Mouse (Mus musculus) stomach, embryonic 15.5 days (tissue): ENCODE results near the gene Hamp. TPM values are rescaled to one million over a fixed set of nuclear protein-coding genes. Genes with fewer than 3 reads are reported as not detected.
A peak's percentile ranks its signal among the peaks of the same experiment; 100 is the strongest.
"Not testable (repeated sequence)": the region's sequence is repeated elsewhere in the genome, so short reads cannot be mapped to it uniquely, and the experiment has no call there.

ENCODE experiments used
- ATAC-seq: fragments of 200-750 bp; cut with Nextera tagmentation; 2 replicates; pipeline ENCODE4 v1.8.0; 2017; ENCODE audit warnings: low read depth, moderate number of reproducible peaks, moderate TSS enrichment; ENCODE audit not compliant: insufficient read depth, low FRiP score
- H3K27ac ChIP-seq: fragments of 300-500 bp; sonication (generic); 2 replicates; pipeline ENCODE4 v1.5.1; 2015; ENCODE audit warnings: mild to moderate bottlenecking, inconsistent platforms
- H3K27me3 ChIP-seq: fragments of 300-500 bp; sonication (generic); replicated peaks from 2 replicates; pipeline ENCODE4 v1.6.1; 2015; ENCODE audit warnings: inconsistent platforms
- H3K36me3 ChIP-seq: fragments of 300-500 bp; sonication (generic); 2 replicates; pipeline ENCODE4 v1.6.1; 2015; ENCODE audit warnings: inconsistent platforms
- H3K4me1 ChIP-seq: fragments of 300-500 bp; sonication (generic); 2 replicates; pipeline ENCODE4 v1.6.1; 2015; ENCODE audit warnings: inconsistent platforms
- H3K4me2 ChIP-seq: fragments of 300-500 bp; sonication (generic); 2 replicates; pipeline ENCODE4 v1.6.1; 2015; ENCODE audit warnings: mild to moderate bottlenecking, inconsistent platforms
- H3K4me3 ChIP-seq: fragments of 300-500 bp; sonication (generic); replicated peaks from 2 replicates; pipeline ENCODE4 v1.5.1; 2015; ENCODE audit warnings: inconsistent platforms
- H3K9ac ChIP-seq: fragments of 300-500 bp; sonication (generic); 2 replicates; pipeline ENCODE4 v1.6.1; 2015; ENCODE audit warnings: inconsistent platforms
- H3K9me3 ChIP-seq: fragments of 300-500 bp; sonication (generic); 2 replicates; pipeline ENCODE4 v1.6.1; 2016; ENCODE audit warnings: inconsistent platforms
- WGBS: fragments of 180-500 bp; shearing (Covaris S2); methylation state at CpG from one replicate; pipeline ENCODE4 v1.1.7; 2015; 5-methylcytosine and 5-hydroxymethylcytosine counted together
- polyA plus RNA-seq: library from polyadenylated mRNA; unstranded; fragments of >200 nt; fragmentation: Nextera tagmentation; extraction: Ambion mirVana; gene quantifications from 2 replicates; pipeline ENCODE4 v1.2.1, GENCODE M21; 2015

The Hamp gene
- polyA plus RNA-seq, 1 experiment from 2014 or later, result 1.8 TPM

GRCm38 (mm10) chr7:30924071-30924470 is 19.8 kb downstream of the Hamp start:
- Histone ChIP-seq H3K27ac (no peak overlapping the region), H3K4me2 (no peak overlapping the region), H3K36me3 (no peaks in the 10 kb centered on the region), H3K27me3 (no peaks in the 10 kb centered on the region), H3K4me3 (no peak overlapping the region), H3K9me3 (no peaks in the 10 kb centered on the region), H3K4me1 (no peaks in the 10 kb centered on the region), H3K9ac (no peak overlapping the region)
- 51% methylated on average over 3 of the region's 3 CpGs for WGBS
- ATAC-seq, result no peak

DNA sequence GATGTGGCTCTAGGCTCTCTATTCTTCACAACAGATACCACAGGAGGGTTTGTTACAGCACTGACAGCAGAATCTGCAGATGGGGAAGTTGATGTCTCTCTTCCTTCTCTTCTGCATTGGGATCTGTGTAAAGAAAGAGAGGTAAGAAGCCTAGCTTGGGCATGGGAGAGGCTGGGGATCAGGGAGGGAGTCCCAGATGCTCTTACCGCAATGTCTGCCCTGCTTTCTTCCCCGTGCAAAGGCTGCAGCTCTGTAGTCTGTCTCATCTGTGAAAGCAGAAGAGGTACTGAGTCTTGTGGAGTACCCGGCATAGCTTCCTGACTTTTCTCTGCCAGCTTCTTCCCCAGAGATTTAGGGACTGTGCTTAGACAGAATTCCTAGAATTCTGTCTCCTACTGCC is 21.3 kb downstream of the Hamp start:
- not testable (repeated sequence) for H3K27me3 ChIP-seq, H3K4me3 ChIP-seq, H3K36me3 ChIP-seq, H3K9ac ChIP-seq, H3K9me3 ChIP-seq, H3K4me2 ChIP-seq, ATAC-seq, H3K4me1 ChIP-seq, H3K27ac ChIP-seq
- WGBS, result 38% methylated on average over 3 of the region's 3 CpGs

GRCm38 (mm10) chr7:30920217-30920616 is 23.6 kb downstream of the Hamp start:
- Histone ChIP-seq H3K27ac (no peak overlapping the region), H3K4me2 (no peak overlapping the region), H3K9ac (no peak overlapping the region), H3K27me3 (no peaks in the 10 kb centered on the region), H3K4me3 (no peak overlapping the region), H3K9me3 (no peaks in the 10 kb centered on the region), H3K4me1 (no peaks in the 10 kb centered on the region), H3K36me3 (no peaks in the 10 kb centered on the region)
- no peak for ATAC-seq
- WGBS, result 61% methylated on average over 3 of the region's 3 CpGs

GRCm38 (mm10) chr7:30917219-30917618 is 26.6 kb downstream of the Hamp start:
- H3K9me3 ChIP-seq, result no peaks in the 10 kb centered on the region
- H3K27me3 ChIP-seq, result no peaks in the 10 kb centered on the region
- H3K4me3 ChIP-seq, result no peak overlapping the region
- no peak overlapping the region for H3K4me2 ChIP-seq
- no peaks in the 10 kb centered on the region for H3K36me3 ChIP-seq
- H3K9ac ChIP-seq, result no peak overlapping the region
- ATAC-seq, result no peak
- H3K4me1 ChIP-seq, result no peaks in the 10 kb centered on the region
- WGBS, result 46% methylated on average over 4 of the region's 4 CpGs
- no peak overlapping the region for H3K27ac ChIP-seq

- no peaks in the 10 kb centered on the region for H3K4me1 ChIP-seq
- no peaks in the 10 kb centered on the region for H3K9me3 ChIP-seq
- no peak overlapping the region for H3K4me2 ChIP-seq
- no peak overlapping the region for H3K4me3 ChIP-seq
- WGBS, result 32% methylated on average over 6 of the region's 6 CpGs
- no peak overlapping the region for H3K9ac ChIP-seq
- H3K27ac ChIP-seq, result no peak overlapping the region
- ATAC-seq, result no peak
- H3K36me3 ChIP-seq, result no peaks in the 10 kb centered on the region
- no peaks in the 10 kb centered on the region for H3K27me3 ChIP-seq
Measured at GRCm38 (mm10) chr7:30916713-30917112, 27.1 kb downstream of the Hamp start.

DNA sequence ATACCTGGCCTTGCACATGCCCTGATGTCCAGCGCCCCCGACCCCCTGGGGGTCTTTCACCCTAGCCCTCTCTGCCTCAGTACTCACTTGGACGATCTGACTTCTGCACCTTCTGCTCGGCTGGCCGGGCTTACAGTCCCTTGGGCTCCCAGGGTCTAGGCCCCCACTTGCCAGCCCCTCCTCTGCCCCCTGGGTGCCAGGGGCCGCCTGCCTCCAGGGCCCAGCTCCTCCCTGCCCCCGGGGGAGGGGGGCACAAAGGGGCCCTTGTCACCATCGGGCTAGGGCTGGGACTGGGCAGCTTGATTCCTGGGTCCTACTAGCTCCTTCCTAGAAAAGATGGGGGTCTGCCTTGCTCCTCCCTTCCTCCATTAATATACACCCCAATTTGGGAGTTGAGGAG is 29.1 kb downstream of the Hamp start, which contains the start of gene Mag:
TSS of gene Mag (minus strand) at position 142 of the 400 bp plus-strand sequence.
- H3K27ac ChIP-seq, result no peak within 1 kb of the TSS
- no peaks in the 10 kb centered on the region for H3K36me3 ChIP-seq
- H3K9ac ChIP-seq, result no peak within 1 kb of the TSS
- H3K4me3 ChIP-seq, result no peak within 1 kb of the TSS
- no peaks in the 10 kb centered on the region for H3K27me3 ChIP-seq
- no peak for ATAC-seq
- no peak within 1 kb of the TSS for H3K4me2 ChIP-seq
- H3K4me1 ChIP-seq, result no peaks in the 10 kb centered on the region
- no peaks in the 10 kb centered on the region for H3K9me3 ChIP-seq
- 71% methylated on average over 8 of the region's 8 CpGs for WGBS

DNA sequence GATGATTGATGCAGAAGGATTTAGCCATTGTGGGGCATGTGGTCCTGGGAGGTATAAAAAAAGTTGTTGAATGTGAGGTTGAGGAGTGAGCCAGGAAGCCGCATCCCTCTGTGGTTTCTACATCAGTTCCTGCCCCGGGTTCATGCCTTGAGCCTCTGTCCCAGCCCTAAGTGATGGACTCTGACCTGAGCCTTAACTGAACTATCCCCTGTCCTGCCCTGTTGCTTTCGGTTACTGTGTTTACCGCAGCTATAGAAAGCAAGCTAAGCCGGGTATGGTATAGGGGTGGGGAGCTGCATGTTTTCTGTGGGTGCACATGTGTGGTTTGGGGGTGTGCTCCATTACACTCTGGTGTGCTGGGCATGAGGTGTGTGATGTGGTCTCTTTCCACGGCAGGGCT is 34.1 kb downstream of the Hamp start:
- no peak overlapping the region for H3K9ac ChIP-seq
- H3K4me2 ChIP-seq, result no peak overlapping the region
- no peaks in the 10 kb centered on the region for H3K27me3 ChIP-seq
- WGBS, result 65% methylated on average over 6 of the region's 6 CpGs
- peaks cover 9% of the 10 kb centered on the region; the same call in 1 of the 2 replicates for H3K4me1 ChIP-seq
- no peak overlapping the region for H3K27ac ChIP-seq
- H3K4me3 ChIP-seq, result no peak overlapping the region
- no peak for ATAC-seq
- H3K9me3 ChIP-seq, result no peaks in the 10 kb centered on the region
- no peaks in the 10 kb centered on the region for H3K36me3 ChIP-seq

GRCm38 (mm10) chr7:30908992-30909431 is 34.8 kb downstream of the Hamp start:
- Histone ChIP-seq H3K27me3 (no peaks in the 10 kb centered on the region), H3K9ac (no peak overlapping the region), H3K36me3 (no peaks in the 10 kb centered on the region), H3K4me1 (peaks cover 9% of the 10 kb centered on the region; the same call in 1 of the 2 replicates), H3K4me3 (peak overlapping the region; percentile 17), H3K9me3 (no peaks in the 10 kb centered on the region), H3K4me2 (peak overlapping the region; percentile 52), H3K27ac (no peak overlapping the region)
- ATAC-seq, result no peak
- 20% methylated on average over 16 of the region's 17 CpGs for WGBS

DNA sequence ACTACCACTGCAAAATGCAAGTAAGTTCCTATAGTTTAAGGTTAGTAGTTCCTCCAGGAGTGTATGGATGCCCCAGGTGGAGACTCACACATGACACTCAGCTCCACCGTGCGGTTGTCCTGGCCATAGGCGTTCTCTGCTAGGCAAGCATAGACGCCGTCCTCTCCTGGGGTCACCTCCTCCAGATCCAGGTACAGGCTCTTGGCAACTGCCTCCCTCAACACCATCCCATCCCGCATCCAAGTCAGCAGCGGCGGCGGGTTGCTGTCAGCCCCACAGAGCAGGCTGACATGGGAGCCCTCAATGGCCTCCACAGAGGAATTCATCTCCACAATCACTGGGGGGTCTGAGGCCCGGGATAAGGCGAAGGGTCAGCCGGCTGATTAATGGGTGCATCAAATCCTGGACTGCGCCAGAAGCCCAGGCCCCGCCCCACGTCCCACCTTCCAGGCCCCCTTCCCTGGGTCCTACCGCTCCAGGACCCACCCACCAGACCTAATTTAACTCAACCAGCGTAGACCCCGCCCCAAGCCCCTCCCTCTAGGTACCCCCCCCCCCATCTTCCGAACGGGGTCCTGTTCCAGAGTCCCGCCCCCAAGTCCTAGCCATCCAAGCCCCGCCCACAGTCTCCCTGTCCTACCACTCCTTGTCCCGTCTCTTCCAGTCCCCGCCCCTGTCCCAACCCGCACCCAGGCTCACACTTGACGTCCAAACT is 35.4 kb downstream of the Hamp start:
- H3K4me2 ChIP-seq, result peak overlapping the region; percentile 52
- 2% methylated on average over 25 of the region's 26 CpGs for WGBS
- peaks cover 9% of the 10 kb centered on the region; the same call in 1 of the 2 replicates for H3K4me1 ChIP-seq
- no peak overlapping the region for H3K27ac ChIP-seq
- peak; percentile 78 for ATAC-seq
- no peaks in the 10 kb centered on the region for H3K9me3 ChIP-seq
- H3K9ac ChIP-seq, result no peak overlapping the region
- peak overlapping the region; percentile 17 for H3K4me3 ChIP-seq
- H3K27me3 ChIP-seq, result no peaks in the 10 kb centered on the region
- no peaks in the 10 kb centered on the region for H3K36me3 ChIP-seq

GRCm38 (mm10) chr7:30904042-30904441 is 39.8 kb downstream of the Hamp start:
- Histone ChIP-seq H3K9me3 (no peaks in the 10 kb centered on the region), H3K4me2 (no peak overlapping the region), H3K9ac (no peak overlapping the region), H3K27me3 (no peaks in the 10 kb centered on the region), H3K4me3 (no peak overlapping the region), H3K27ac (no peak overlapping the region), H3K4me1 (peaks cover 9% of the 10 kb centered on the region), H3K36me3 (no peaks in the 10 kb centered on the region)
- no peak for ATAC-seq
- 40% methylated on average over 4 of the region's 4 CpGs for WGBS

DNA sequence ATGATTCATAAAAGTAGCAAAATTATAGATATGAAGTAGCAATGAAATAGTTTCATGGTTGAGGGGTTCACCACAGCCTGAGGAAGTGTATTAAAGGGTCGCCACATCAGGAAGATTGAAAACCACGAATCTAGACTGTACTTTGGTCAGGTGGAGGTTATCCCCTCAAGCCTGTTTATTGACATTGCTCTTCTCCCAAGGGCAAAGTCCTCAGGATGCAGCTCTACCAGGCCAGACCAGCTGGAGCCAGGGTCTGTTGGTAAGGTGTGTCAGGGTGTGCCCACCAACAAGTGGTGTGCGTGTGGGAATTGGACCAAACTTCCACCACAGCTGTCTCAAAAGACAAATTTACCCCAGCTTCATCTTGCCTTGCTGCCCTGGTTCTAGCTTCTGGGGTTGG is 48.6 kb downstream of the Hamp start:
- H3K9me3 ChIP-seq, result no peaks in the 10 kb centered on the region
- no peak overlapping the region for H3K4me3 ChIP-seq
- H3K36me3 ChIP-seq, result no peaks in the 10 kb centered on the region
- no peak overlapping the region for H3K4me2 ChIP-seq
- no peaks in the 10 kb centered on the region for H3K27me3 ChIP-seq
- ATAC-seq, result no peak
- H3K9ac ChIP-seq, result no peak overlapping the region
- 77% methylated on average over 3 of the region's 3 CpGs for WGBS
- H3K4me1 ChIP-seq, result peaks cover 4% of the 10 kb centered on the region; the same call in 1 of the 2 replicates
- H3K27ac ChIP-seq, result no peak overlapping the region

DNA sequence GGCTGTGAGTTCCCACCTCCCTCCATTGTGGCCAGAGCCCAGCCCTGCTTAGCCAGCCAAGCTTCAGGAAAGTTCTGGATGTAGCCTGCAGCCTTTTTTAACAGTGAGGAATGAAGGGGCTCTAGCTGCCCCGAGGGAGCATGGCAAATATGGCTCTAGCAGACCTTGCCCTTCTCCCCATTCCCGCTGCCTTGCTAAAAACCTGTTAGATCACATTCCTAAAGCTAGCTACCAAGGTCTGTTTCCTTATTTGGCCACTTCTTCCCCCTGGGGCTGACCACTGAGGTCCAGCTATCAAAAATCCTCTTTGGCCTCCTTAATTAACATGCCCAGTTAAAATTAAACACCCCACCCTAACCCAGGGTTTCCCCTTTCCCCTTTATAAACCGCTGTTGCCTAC is 51.3 kb downstream of the Hamp start:
- Histone ChIP-seq H3K9me3 (no peaks in the 10 kb centered on the region), H3K4me2 (no peak overlapping the region), H3K27ac (peak overlapping the region; percentile 54; the same call in 1 of the 2 replicates), H3K4me3 (no peak overlapping the region), H3K27me3 (no peaks in the 10 kb centered on the region), H3K4me1 (peaks cover 4% of the 10 kb centered on the region; the same call in 1 of the 2 replicates), H3K36me3 (no peaks in the 10 kb centered on the region), H3K9ac (no peak overlapping the region)
- WGBS, result 50% methylated on average over 3 of the region's 3 CpGs
- 0 out of 2 replicates have a peak, but pooled peaks have one; percentile 47 for ATAC-seq
